Mouse (Mus musculus) intestine, embryonic 16.5 days (tissue): ENCODE measurements at regions not wholly inside any gene's neighbourhood (a gene's known extent, or its start where the extent isn't known, plus 50 kb on each side); places are given as distances from the start of the nearest gene placed in this dataset.
A peak's percentile ranks its signal among the peaks of the same experiment; 100 is the strongest.

Source experiments
- ATAC-seq: fragments of 200-750 bp; cut with Nextera tagmentation; 2 replicates; pipeline ENCODE4 v1.8.0; 2017; ENCODE audit warnings: moderate TSS enrichment, moderate library complexity
- H3K27ac ChIP-seq: fragments of 300-500 bp; sonication (generic); 2 replicates; pipeline ENCODE4 v1.5.1; 2014; ENCODE audit warnings: mild to moderate bottlenecking, low read length
- H3K27me3 ChIP-seq: fragments of 300-500 bp; sonication (generic); replicated peaks from 2 replicates; pipeline ENCODE4 v1.6.1; 2014; ENCODE audit warnings: low read length, control low read depth, mixed read lengths; ENCODE audit not compliant: control insufficient read depth, insufficient read depth
- H3K36me3 ChIP-seq: fragments of 300-500 bp; sonication (generic); 2 replicates; pipeline ENCODE4 v1.6.1; 2014; ENCODE audit warnings: low read length, control low read depth; ENCODE audit not compliant: control insufficient read depth, insufficient read depth
- H3K4me1 ChIP-seq: fragments of 300-500 bp; sonication (generic); 2 replicates; pipeline ENCODE4 v1.6.1; 2014; ENCODE audit warnings: low read length, control low read depth, mixed read lengths; ENCODE audit not compliant: control insufficient read depth, insufficient read depth
- H3K4me2 ChIP-seq: fragments of 300-500 bp; sonication (generic); 2 replicates; pipeline ENCODE4 v1.6.1; 2014; ENCODE audit warnings: low read depth, low read length, control low read depth
- H3K4me3 ChIP-seq: fragments of 300-500 bp; sonication (generic); 2 replicates; pipeline ENCODE4 v1.5.1; 2014; ENCODE audit warnings: mild to moderate bottlenecking, low read length
- H3K9ac ChIP-seq: fragments of 300-500 bp; sonication (generic); 2 replicates; pipeline ENCODE4 v1.6.1; 2014; ENCODE audit warnings: low read depth, low read length
- H3K9me3 ChIP-seq: fragments of 300-500 bp; sonication (generic); 2 replicates; pipeline ENCODE4 v1.6.1; 2016; ENCODE audit warnings: low read length, control low read depth; ENCODE audit not compliant: control insufficient read depth
- WGBS: fragments of 180-500 bp; shearing (Covaris S2); extraction: QIAGEN DNeasy Blood & Tissue Kit; methylation state at CpG from one replicate; pipeline ENCODE4 v1.1.7; 2014; 5-methylcytosine and 5-hydroxymethylcytosine counted together

GRCm38 (mm10) chr9:117872387-117873081, 167.8 kb upstream of the Azi2 start:
- Histone ChIP-seq H3K4me3 (peak overlapping the region; percentile 59), H3K27ac (no peak overlapping the region), H3K27me3 (peaks cover 29% of the 10 kb centered on the region), H3K36me3 (no peaks in the 10 kb centered on the region), H3K9me3 (no peaks in the 10 kb centered on the region), H3K4me1 (peaks cover 13% of the 10 kb centered on the region), H3K9ac (peak overlapping the region; percentile 56), H3K4me2 (peak overlapping the region; percentile 93)
- peak; percentile 67 for ATAC-seq
- WGBS, result under 1% methylated on average over 68 of the region's 70 CpGs

GRCm38 (mm10) chr9:117872021-117872386, 168.3 kb upstream of the Azi2 start:
- Histone ChIP-seq H3K27ac (no peak overlapping the region), H3K4me3 (peak overlapping the region; percentile 59), H3K9me3 (no peaks in the 10 kb centered on the region), H3K27me3 (peaks cover 29% of the 10 kb centered on the region), H3K9ac (peak overlapping the region; percentile 56; the same call in 1 of the 2 replicates), H3K4me2 (peak overlapping the region; percentile 93), H3K36me3 (no peaks in the 10 kb centered on the region), H3K4me1 (peaks cover 13% of the 10 kb centered on the region)
- ATAC-seq, result peak; percentile 40; the same call in 1 of the 2 replicates
- WGBS, result under 1% methylated on average over 15 of the region's 15 CpGs

- no peak overlapping the region for H3K4me2 ChIP-seq
- H3K9ac ChIP-seq, result no peak overlapping the region
- no peak overlapping the region for H3K4me3 ChIP-seq
- no peaks in the 10 kb centered on the region for H3K9me3 ChIP-seq
- ATAC-seq, result no peak
- H3K27ac ChIP-seq, result no peak overlapping the region
- peaks cover 13% of the 10 kb centered on the region for H3K4me1 ChIP-seq
- no peaks in the 10 kb centered on the region for H3K36me3 ChIP-seq
- WGBS, result 70% methylated on average over 11 of the region's 11 CpGs
- peaks cover 29% of the 10 kb centered on the region for H3K27me3 ChIP-seq
These were observed 169.7 kb upstream of the Azi2 start for GRCm38 (mm10) chr9:117870616-117871015.

- no peak overlapping the region for H3K9ac ChIP-seq
- no peaks in the 10 kb centered on the region for H3K36me3 ChIP-seq
- no peaks in the 10 kb centered on the region for H3K27me3 ChIP-seq
- ATAC-seq, result no peak
- no peak overlapping the region for H3K4me2 ChIP-seq
- no peaks in the 10 kb centered on the region for H3K4me1 ChIP-seq
- WGBS, result 94% methylated on average over 3 of the region's 3 CpGs
- no peak overlapping the region for H3K4me3 ChIP-seq
- no peak overlapping the region for H3K27ac ChIP-seq
- H3K9me3 ChIP-seq, result no peaks in the 10 kb centered on the region
These were observed 176.4 kb upstream of the Azi2 start for GRCm38 (mm10) chr9:117863944-117864343.

- WGBS, result 79% methylated on average over 6 of the region's 6 CpGs
- H3K4me2 ChIP-seq, result no peak overlapping the region
These were observed 177.0 kb upstream of the Azi2 start for GRCm38 (mm10) chr9:117863318-117863717.

GRCm38 (mm10) chr9:117859580-117860045, 180.7 kb upstream of the Azi2 start:
- Histone ChIP-seq H3K9ac (no peak overlapping the region), H3K9me3 (no peaks in the 10 kb centered on the region), H3K36me3 (no peaks in the 10 kb centered on the region), H3K4me2 (no peak overlapping the region), H3K4me3 (no peak overlapping the region), H3K27me3 (no peaks in the 10 kb centered on the region), H3K4me1 (no peaks in the 10 kb centered on the region), H3K27ac (no peak overlapping the region)
- 32% methylated on average over 16 of the region's 16 CpGs for WGBS
- ATAC-seq, result no peak; the same call in 1 of the 2 replicates

More at GRCm38 (mm10) chr9:117863318-117863717, 177.0 kb upstream of the Azi2 start:
- Histone ChIP-seq H3K9ac (no peak overlapping the region), H3K9me3 (no peaks in the 10 kb centered on the region), H3K4me1 (no peaks in the 10 kb centered on the region), H3K4me3 (no peak overlapping the region), H3K27ac (no peak overlapping the region), H3K36me3 (no peaks in the 10 kb centered on the region), H3K27me3 (no peaks in the 10 kb centered on the region)
- ATAC-seq, result no peak

GRCm38 (mm10) chr9:117843531-117843930, 196.8 kb upstream of the Azi2 start:
- H3K9ac ChIP-seq, result no peak overlapping the region
- no peak overlapping the region for H3K4me3 ChIP-seq
- H3K4me1 ChIP-seq, result no peaks in the 10 kb centered on the region
- H3K36me3 ChIP-seq, result no peaks in the 10 kb centered on the region
- H3K4me2 ChIP-seq, result no peak overlapping the region
- WGBS, result 80% methylated on average over 4 of the region's 4 CpGs
- no peak overlapping the region for H3K27ac ChIP-seq
- no peaks in the 10 kb centered on the region for H3K9me3 ChIP-seq
- no peaks in the 10 kb centered on the region for H3K27me3 ChIP-seq
- ATAC-seq, result no peak

- Histone ChIP-seq H3K9ac (no peak overlapping the region), H3K9me3 (no peaks in the 10 kb centered on the region), H3K4me2 (no peak overlapping the region), H3K4me1 (no peaks in the 10 kb centered on the region), H3K27ac (no peak overlapping the region), H3K36me3 (no peaks in the 10 kb centered on the region), H3K27me3 (no peaks in the 10 kb centered on the region), H3K4me3 (no peak overlapping the region)
- ATAC-seq, result no peak
- WGBS, result 65% methylated on average over 12 of the region's 12 CpGs
These were observed 203.5 kb upstream of the Azi2 start for GRCm38 (mm10) chr9:117836696-117837380.

GRCm38 (mm10) chr9:117833586-117833985, 203.9 kb upstream of the Rbms3 start:
- WGBS, result 62% methylated on average over 6 of the region's 6 CpGs

More at GRCm38 (mm10) chr9:117833586-117833985, 203.9 kb upstream of the Rbms3 start:
- H3K36me3 ChIP-seq, result no peaks in the 10 kb centered on the region
- H3K4me3 ChIP-seq, result no peak overlapping the region
- H3K4me2 ChIP-seq, result no peak overlapping the region
- no peaks in the 10 kb centered on the region for H3K9me3 ChIP-seq
- ATAC-seq, result no peak
- no peaks in the 10 kb centered on the region for H3K27me3 ChIP-seq
- H3K27ac ChIP-seq, result no peak overlapping the region
- H3K4me1 ChIP-seq, result no peaks in the 10 kb centered on the region
- H3K9ac ChIP-seq, result no peak overlapping the region
